Mouse (Mus musculus): ENCODE results near the gene Gng5. TPM values are rescaled to one million over a fixed set of nuclear protein-coding genes. Genes with fewer than 3 reads are reported as not detected.

The Gng5 gene
- polyA plus RNA-seq, 1 experiment = 374 TPM

DNA sequence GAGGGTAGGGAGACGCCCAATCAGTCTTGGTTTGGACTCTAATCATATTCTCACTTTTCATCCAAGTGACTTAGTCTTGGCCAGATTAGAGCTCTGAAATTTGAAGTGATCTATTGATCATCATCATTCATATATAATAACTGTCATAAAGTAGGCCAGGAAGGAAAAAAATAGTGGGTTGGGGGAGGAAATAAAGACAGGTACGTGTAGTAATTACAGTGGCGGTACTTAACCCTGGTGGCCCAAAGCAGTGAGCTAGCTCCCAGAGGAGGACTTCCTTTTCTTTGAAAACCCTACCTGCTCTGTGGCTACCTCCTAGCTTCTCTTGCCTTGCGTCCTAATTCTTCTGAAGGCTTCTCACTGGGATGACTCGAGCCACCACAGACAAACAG, 1.2 kb downstream of the Gng5 start:
- H3K27ac ChIP-seq (ENCODE audit: control insufficient read depth, insufficient read depth, low read length) = no peak overlapping the region
- no peaks in the 10 kb centered on the region for H3K27me3 ChIP-seq (ENCODE audit: control insufficient read depth, insufficient read depth, low read length)
- TF ChIP-seq CTCF (IDR thresholded peaks at IDR 0.05; ENCODE audit: borderline replicate concordance, control insufficient read depth, extremely low read depth, insufficient read depth, low read length, poor library complexity) = no peak
- TF ChIP-seq POLR2A (IDR thresholded peaks at IDR 0.05; ENCODE audit: control insufficient read depth, extremely low read depth, insufficient read depth, low read length, poor library complexity) = no peak
- peaks cover 23% of the 10 kb centered on the region for H3K36me3 ChIP-seq (ENCODE audit: control insufficient read depth, insufficient read depth, low read length)
- H3K4me1 ChIP-seq (replicated peaks; ENCODE audit: control insufficient read depth, insufficient read depth, low read length) = peaks cover 8% of the 10 kb centered on the region
- 3% methylated on average over 5 of the region's 5 CpGs for WGBS
- H3K4me3 ChIP-seq (ENCODE audit: control insufficient read depth, insufficient read depth, low read length) = peak overlapping the region; percentile 17; the same call in 1 of the 2 replicates
- DNase-seq = no peak

DNA sequence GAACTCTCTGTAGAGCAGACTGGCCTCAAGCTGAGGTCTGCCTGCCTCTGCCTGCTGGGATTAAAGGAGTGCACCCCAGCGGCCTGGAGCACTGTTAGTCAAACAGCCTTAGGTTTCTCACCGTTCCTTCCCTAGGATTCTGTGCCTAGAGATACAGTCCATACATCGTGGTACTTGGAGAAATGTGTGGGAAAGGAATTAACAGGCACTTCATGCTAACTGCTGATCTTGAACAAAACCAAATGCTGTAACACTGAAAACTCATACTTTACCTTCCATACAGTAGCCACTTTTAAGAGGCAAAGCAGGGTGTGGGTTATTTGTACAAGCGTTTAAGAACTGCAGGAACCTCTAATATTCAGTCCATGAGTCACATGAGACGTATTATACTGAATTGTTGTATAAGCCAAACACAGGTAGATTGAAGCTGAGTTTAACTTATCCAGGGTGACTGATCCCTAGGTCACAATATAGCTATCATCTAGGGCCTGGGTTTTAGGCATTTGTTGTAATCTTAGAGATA, 2.1 kb downstream of the Gng5 start:
- Histone ChIP-seq H3K27me3 (ENCODE audit: control insufficient read depth, insufficient read depth, low read length) (no peaks in the 10 kb centered on the region), H3K4me1 (replicated peaks; ENCODE audit: control insufficient read depth, insufficient read depth, low read length) (peaks cover 8% of the 10 kb centered on the region), H3K36me3 (ENCODE audit: control insufficient read depth, insufficient read depth, low read length) (peaks cover 31% of the 10 kb centered on the region), H3K4me3 (ENCODE audit: control insufficient read depth, insufficient read depth, low read length) (no peak overlapping the region), H3K27ac (ENCODE audit: control insufficient read depth, insufficient read depth, low read length) (no peak overlapping the region)
- TF ChIP-seq CTCF (IDR thresholded peaks at IDR 0.05; ENCODE audit: borderline replicate concordance, control insufficient read depth, extremely low read depth, insufficient read depth, low read length, poor library complexity) (no peak), POLR2A (IDR thresholded peaks at IDR 0.05; ENCODE audit: control insufficient read depth, extremely low read depth, insufficient read depth, low read length, poor library complexity) (no peak)
- DNase-seq = no peak
- 74% methylated on average over 5 of the region's 5 CpGs for WGBS

DNA sequence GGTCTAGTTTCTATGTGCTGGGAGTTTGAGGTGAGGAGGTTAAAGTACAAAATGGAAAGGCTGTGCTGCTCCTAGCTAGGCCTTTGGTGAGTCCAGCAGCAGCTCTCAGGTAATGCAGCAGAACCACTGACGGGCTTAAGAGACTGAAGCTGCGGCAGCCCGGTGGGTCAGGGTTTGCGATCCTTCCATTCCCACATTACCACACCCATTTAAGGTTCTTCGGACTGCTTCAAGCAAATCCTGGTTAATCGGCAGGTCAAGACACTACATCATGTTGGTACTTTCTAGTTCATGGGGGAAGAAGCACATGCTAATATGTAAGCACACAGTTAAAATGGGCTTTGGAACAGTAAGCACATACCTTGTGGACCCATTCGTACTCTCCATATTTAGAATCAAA, 7.1 kb downstream of the Gng5 start:
- peaks cover 78% of the 10 kb centered on the region for H3K36me3 ChIP-seq (ENCODE audit: control insufficient read depth, insufficient read depth, low read length)
- no peaks in the 10 kb centered on the region for H3K27me3 ChIP-seq (ENCODE audit: control insufficient read depth, insufficient read depth, low read length)
- H3K4me3 ChIP-seq (ENCODE audit: control insufficient read depth, insufficient read depth, low read length) = no peak overlapping the region
- 98% methylated on average over 7 of the region's 7 CpGs for WGBS
- H3K27ac ChIP-seq (ENCODE audit: control insufficient read depth, insufficient read depth, low read length) = no peak overlapping the region
- TF ChIP-seq CTCF (IDR thresholded peaks at IDR 0.05; ENCODE audit: borderline replicate concordance, control insufficient read depth, extremely low read depth, insufficient read depth, low read length, poor library complexity) = no peak
- TF ChIP-seq POLR2A (IDR thresholded peaks at IDR 0.05; ENCODE audit: control insufficient read depth, extremely low read depth, insufficient read depth, low read length, poor library complexity) = no peak
- no peak for DNase-seq
- no peaks in the 10 kb centered on the region for H3K4me1 ChIP-seq (replicated peaks; ENCODE audit: control insufficient read depth, insufficient read depth, low read length)

DNA sequence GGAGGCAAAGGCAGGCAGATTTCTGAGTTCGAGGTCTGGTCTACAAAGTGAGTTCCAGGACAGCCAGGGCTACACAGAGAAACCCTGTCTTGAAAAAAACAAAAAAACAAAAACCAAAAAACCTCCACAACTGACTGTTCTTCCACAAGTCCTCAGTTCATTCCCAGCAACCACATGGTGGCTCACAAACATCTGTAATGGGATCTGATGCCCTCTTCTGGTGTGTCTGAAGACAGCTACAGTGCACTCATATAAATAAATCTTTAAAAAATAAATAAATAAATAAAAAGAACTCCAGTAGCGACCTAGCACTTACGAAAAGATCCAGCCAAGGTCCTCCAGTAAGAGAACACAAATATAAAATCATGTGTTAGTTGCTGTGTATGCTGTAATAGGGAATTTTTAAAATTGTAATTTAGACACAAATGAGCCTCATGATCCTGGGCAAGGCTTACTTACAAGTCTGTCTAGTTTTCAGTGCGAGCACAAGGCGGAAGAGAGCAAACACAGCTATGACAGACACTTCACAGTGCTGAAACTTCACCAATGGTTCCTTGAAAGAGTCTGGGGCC, 20.7 kb downstream of the Gng5 start:
- 0 out of 2 replicates have a peak, but pooled peaks cover 4% of the 10 kb centered on the region for H3K4me1 ChIP-seq (replicated peaks; ENCODE audit: control insufficient read depth, insufficient read depth, low read length)
- no peaks in the 10 kb centered on the region for H3K27me3 ChIP-seq (ENCODE audit: control insufficient read depth, insufficient read depth, low read length)
- no peak for DNase-seq
- no peak for TF ChIP-seq CTCF (IDR thresholded peaks at IDR 0.05; ENCODE audit: borderline replicate concordance, control insufficient read depth, extremely low read depth, insufficient read depth, low read length, poor library complexity)
- TF ChIP-seq POLR2A (IDR thresholded peaks at IDR 0.05; ENCODE audit: control insufficient read depth, extremely low read depth, insufficient read depth, low read length, poor library complexity) = no peak
- H3K4me3 ChIP-seq (ENCODE audit: control insufficient read depth, insufficient read depth, low read length) = peak overlapping the region; percentile 84
- peak overlapping the region; percentile 19; the same call in 1 of the 2 replicates for H3K27ac ChIP-seq (ENCODE audit: control insufficient read depth, insufficient read depth, low read length)
- H3K36me3 ChIP-seq (ENCODE audit: control insufficient read depth, insufficient read depth, low read length) = peaks cover 17% of the 10 kb centered on the region
- 46% methylated on average over 5 of the region's 5 CpGs for WGBS

DNA sequence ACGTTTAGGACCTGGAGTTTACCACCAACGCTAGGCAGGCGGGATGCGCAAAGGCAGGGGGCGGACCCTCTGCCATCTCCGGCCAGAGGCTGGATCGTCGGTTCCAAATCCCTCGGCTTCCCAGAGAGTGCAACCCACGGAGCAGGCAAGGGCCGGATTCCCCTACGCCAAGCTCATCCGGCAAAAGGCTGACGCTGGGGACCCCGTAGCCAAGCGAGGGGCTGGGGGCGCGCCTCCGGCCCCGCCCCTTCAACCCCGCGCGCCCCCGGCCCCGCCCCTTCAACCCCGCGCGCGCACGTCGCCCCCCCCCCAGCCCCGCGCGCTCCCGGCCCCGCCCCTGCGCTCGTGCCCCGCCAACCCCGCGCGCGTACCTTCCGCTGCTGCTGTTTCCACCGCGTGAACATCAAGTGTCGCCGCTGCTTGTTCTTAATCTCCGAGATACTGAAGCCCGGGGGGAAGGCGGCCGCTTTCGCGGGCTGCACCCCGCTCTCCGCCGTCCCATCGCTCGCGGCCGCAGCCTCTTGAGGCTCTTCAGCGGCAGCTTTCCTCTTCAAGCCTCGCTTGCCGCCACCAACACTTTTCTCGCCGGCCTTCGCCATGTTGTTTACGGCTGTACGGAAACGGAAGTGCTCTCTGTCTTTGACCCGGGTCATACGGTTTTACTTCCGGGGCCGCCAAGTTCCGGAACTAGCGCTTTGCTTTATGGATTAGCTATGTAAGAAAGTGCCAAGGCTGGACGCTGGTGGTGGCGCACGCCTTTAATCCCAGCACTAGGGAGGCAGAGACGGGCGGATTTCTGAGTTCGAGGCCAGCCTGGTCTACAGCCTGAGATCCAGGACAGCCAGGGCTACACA, 21.4 kb downstream of the Gng5 start, which contains the start of gene Rpf1:
TSS of gene Rpf1 (minus strand) at position 632 of the 854 bp plus-strand sequence.
- Histone ChIP-seq H3K4me3 (ENCODE audit: control insufficient read depth, insufficient read depth, low read length) (peak within 1 kb of the TSS; percentile 93), H3K4me1 (replicated peaks; ENCODE audit: control insufficient read depth, insufficient read depth, low read length) (0 out of 2 replicates have a peak, but pooled peaks cover 4% of the 10 kb centered on the region), H3K27me3 (ENCODE audit: control insufficient read depth, insufficient read depth, low read length) (no peaks in the 10 kb centered on the region), H3K27ac (ENCODE audit: control insufficient read depth, insufficient read depth, low read length) (peak within 1 kb of the TSS; percentile 95), H3K36me3 (ENCODE audit: control insufficient read depth, insufficient read depth, low read length) (peaks cover 17% of the 10 kb centered on the region)
- TF ChIP-seq CTCF (IDR thresholded peaks at IDR 0.05; ENCODE audit: borderline replicate concordance, control insufficient read depth, extremely low read depth, insufficient read depth, low read length, poor library complexity) (no peak), POLR2A (IDR thresholded peaks at IDR 0.05; ENCODE audit: control insufficient read depth, extremely low read depth, insufficient read depth, low read length, poor library complexity) (peak; percentile 77)
- DNase-seq = peak; percentile 90
- under 1% methylated on average over 76 of the region's 82 CpGs for WGBS

DNA sequence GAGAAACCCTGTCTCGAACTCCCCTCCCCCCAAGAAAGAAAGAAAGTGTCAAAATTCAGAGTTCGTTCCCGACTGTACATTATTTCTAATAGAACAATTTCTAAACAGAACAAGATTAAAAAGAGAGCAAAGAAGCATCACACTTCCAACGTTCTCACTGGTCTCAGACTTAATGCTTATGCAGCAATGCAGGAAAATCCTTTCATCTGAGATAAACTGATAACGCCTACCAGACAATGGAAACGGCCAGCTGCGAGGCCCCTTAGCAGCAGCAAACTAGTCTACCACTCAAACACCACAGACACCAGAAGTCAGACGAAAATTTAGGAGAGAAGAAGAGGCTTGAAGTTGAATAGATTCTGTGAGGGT, 22.0 kb downstream of the Gng5 start:
- DNase-seq = no peak
- Histone ChIP-seq H3K4me3 (ENCODE audit: control insufficient read depth, insufficient read depth, low read length) (peak overlapping the region; percentile 93), H3K4me1 (replicated peaks; ENCODE audit: control insufficient read depth, insufficient read depth, low read length) (0 out of 2 replicates have a peak, but pooled peaks cover 4% of the 10 kb centered on the region), H3K27me3 (ENCODE audit: control insufficient read depth, insufficient read depth, low read length) (no peaks in the 10 kb centered on the region), H3K36me3 (ENCODE audit: control insufficient read depth, insufficient read depth, low read length) (peaks cover 17% of the 10 kb centered on the region), H3K27ac (ENCODE audit: control insufficient read depth, insufficient read depth, low read length) (peak overlapping the region; percentile 95)
- TF ChIP-seq POLR2A (IDR thresholded peaks at IDR 0.05; ENCODE audit: control insufficient read depth, extremely low read depth, insufficient read depth, low read length, poor library complexity) = no peak
- TF ChIP-seq CTCF (IDR thresholded peaks at IDR 0.05; ENCODE audit: borderline replicate concordance, control insufficient read depth, extremely low read depth, insufficient read depth, low read length, poor library complexity) = no peak
- WGBS = 14% methylated on average over 8 of the region's 8 CpGs
